Mouse (Mus musculus): ENCODE data around the gene Neurl3. TPM values are rescaled to one million over a fixed set of nuclear protein-coding genes. Genes with fewer than 3 reads are reported as not detected.

The Neurl3 gene
- polyA plus RNA-seq (2015; fragmentation: Nextera tagmentation; extraction: Ambion mirVana), result 0.67 and 0.85 TPM in 2 replicates

GRCm38 (mm10) chr1:36274455-36274854, at the start of gene Neurl3:
Gene Neurl3, minus strand, starts transcription at chr1:36274679.
- 93% methylated on average over 5 of the region's 5 CpGs for WGBS
- Histone ChIP-seq H3K9ac (replicated peaks) (0 out of 2 replicates have a peak within 1 kb of the TSS, but pooled peaks have one; percentile 1), H3K4me2 (replicated peaks) (no peak within 1 kb of the TSS), H3K27me3 (peaks cover 8% of the 10 kb centered on the region; the same call in 1 of the 2 replicates), H3K4me3 (replicated peaks) (no peak within 1 kb of the TSS), H3K9me3 (no peaks in the 10 kb centered on the region), H3K4me1 (replicated peaks) (0 out of 2 replicates have a peak, but pooled peaks cover 2% of the 10 kb centered on the region), H3K36me3 (no peaks in the 10 kb centered on the region), H3K27ac (no peak within 1 kb of the TSS)
- no peak for ATAC-seq

GRCm38 (mm10) chr1:36323746-36324448, 49.4 kb upstream of the Neurl3 start:
- Histone ChIP-seq H3K9ac (replicated peaks) (no peak overlapping the region), H3K9me3 (no peaks in the 10 kb centered on the region), H3K4me2 (replicated peaks) (no peak overlapping the region), H3K27ac (no peak overlapping the region), H3K27me3 (no peaks in the 10 kb centered on the region), H3K4me1 (replicated peaks) (no peaks in the 10 kb centered on the region), H3K36me3 (peaks cover 30% of the 10 kb centered on the region), H3K4me3 (replicated peaks) (no peak overlapping the region)
- WGBS, result 59% methylated on average over 8 of the region's 8 CpGs
- 0 out of 2 replicates have a peak, but pooled peaks have one; percentile 41 for ATAC-seq

GRCm38 (mm10) chr1:36323076-36323475, 48.6 kb upstream of the Neurl3 start:
- H3K4me2 ChIP-seq (replicated peaks), result no peak overlapping the region
- H3K9me3 ChIP-seq, result no peaks in the 10 kb centered on the region
- H3K36me3 ChIP-seq, result peaks cover 28% of the 10 kb centered on the region
- peak; percentile 18; the same call in 1 of the 2 replicates for ATAC-seq
- no peak overlapping the region for H3K9ac ChIP-seq (replicated peaks)
- 72% methylated on average over 9 of the region's 9 CpGs for WGBS
- H3K4me1 ChIP-seq (replicated peaks), result no peaks in the 10 kb centered on the region
- no peaks in the 10 kb centered on the region for H3K27me3 ChIP-seq
- no peak overlapping the region for H3K4me3 ChIP-seq (replicated peaks)
- H3K27ac ChIP-seq, result no peak overlapping the region

- peaks cover 17% of the 10 kb centered on the region for H3K36me3 ChIP-seq
- no peak overlapping the region for H3K4me2 ChIP-seq (replicated peaks)
- no peak overlapping the region for H3K9ac ChIP-seq (replicated peaks)
- no peaks in the 10 kb centered on the region for H3K9me3 ChIP-seq
- WGBS, result 75% methylated on average over 11 of the region's 11 CpGs
- no peaks in the 10 kb centered on the region for H3K4me1 ChIP-seq (replicated peaks)
- H3K4me3 ChIP-seq (replicated peaks), result no peak overlapping the region
- no peak for ATAC-seq
- no peak overlapping the region for H3K27ac ChIP-seq
- H3K27me3 ChIP-seq, result no peaks in the 10 kb centered on the region
These were observed 47.5 kb upstream of the Neurl3 start for GRCm38 (mm10) chr1:36321829-36322573.

GRCm38 (mm10) chr1:36321164-36321563, 46.7 kb upstream of the Neurl3 start:
- ATAC-seq, result no peak
- no peaks in the 10 kb centered on the region for H3K27me3 ChIP-seq
- 87% methylated on average over 2 of the region's 2 CpGs for WGBS
- H3K9ac ChIP-seq (replicated peaks), result no peak overlapping the region
- no peaks in the 10 kb centered on the region for H3K9me3 ChIP-seq
- H3K4me1 ChIP-seq (replicated peaks), result no peaks in the 10 kb centered on the region
- no peak overlapping the region for H3K4me2 ChIP-seq (replicated peaks)
- H3K36me3 ChIP-seq, result peaks cover 16% of the 10 kb centered on the region
- H3K27ac ChIP-seq, result no peak overlapping the region
- H3K4me3 ChIP-seq (replicated peaks), result no peak overlapping the region

GRCm38 (mm10) chr1:36315776-36316100, 41.3 kb upstream of the Neurl3 start:
- WGBS, result 76% methylated on average over 2 of the region's 2 CpGs
- H3K27ac ChIP-seq, result no peak overlapping the region
- H3K9me3 ChIP-seq, result no peaks in the 10 kb centered on the region
- H3K4me1 ChIP-seq (replicated peaks), result no peaks in the 10 kb centered on the region
- no peak overlapping the region for H3K4me3 ChIP-seq (replicated peaks)
- H3K27me3 ChIP-seq, result no peaks in the 10 kb centered on the region
- ATAC-seq, result no peak
- H3K9ac ChIP-seq (replicated peaks), result no peak overlapping the region
- H3K4me2 ChIP-seq (replicated peaks), result no peak overlapping the region
- H3K36me3 ChIP-seq, result peaks cover 10% of the 10 kb centered on the region; the same call in 1 of the 2 replicates

- H3K4me2 ChIP-seq (replicated peaks), result no peak overlapping the region
- no peak for ATAC-seq
These were observed 40.7 kb upstream of the Neurl3 start for GRCm38 (mm10) chr1:36314959-36315775.

GRCm38 (mm10) chr1:36309498-36309901, 35.0 kb upstream of the Neurl3 start:
- Histone ChIP-seq H3K27ac (no peak overlapping the region), H3K4me3 (replicated peaks) (no peak overlapping the region), H3K36me3 (no peaks in the 10 kb centered on the region), H3K4me2 (replicated peaks) (peak overlapping the region; percentile 90; the same call in 1 of the 2 replicates), H3K4me1 (replicated peaks) (peaks cover 14% of the 10 kb centered on the region), H3K9me3 (no peaks in the 10 kb centered on the region), H3K9ac (replicated peaks) (no peak overlapping the region), H3K27me3 (peaks cover 20% of the 10 kb centered on the region)
- 16% methylated on average over 3 of the region's 3 CpGs for WGBS
- ATAC-seq, result no peak

More at GRCm38 (mm10) chr1:36314959-36315775, 40.7 kb upstream of the Neurl3 start:
- Histone ChIP-seq H3K4me1 (replicated peaks) (no peaks in the 10 kb centered on the region), H3K9ac (replicated peaks) (no peak overlapping the region), H3K9me3 (no peaks in the 10 kb centered on the region), H3K4me3 (replicated peaks) (no peak overlapping the region), H3K36me3 (peaks cover 4% of the 10 kb centered on the region; the same call in 1 of the 2 replicates), H3K27ac (no peak overlapping the region), H3K27me3 (0 out of 2 replicates have a peak, but pooled peaks cover 2% of the 10 kb centered on the region)
- WGBS, result 92% methylated on average over 11 of the region's 11 CpGs

- no peak for ATAC-seq
- no peak overlapping the region for H3K4me3 ChIP-seq (replicated peaks)
- H3K4me2 ChIP-seq (replicated peaks), result peak overlapping the region; percentile 90
These were observed 34.5 kb upstream of the Neurl3 start for GRCm38 (mm10) chr1:36308966-36309475.

GRCm38 (mm10) chr1:36308451-36308901, 34.0 kb upstream of the Neurl3 start:
- ATAC-seq, result no peak
- Histone ChIP-seq H3K36me3 (no peaks in the 10 kb centered on the region), H3K4me1 (replicated peaks) (peaks cover 14% of the 10 kb centered on the region), H3K27me3 (peaks cover 23% of the 10 kb centered on the region), H3K27ac (no peak overlapping the region), H3K4me3 (replicated peaks) (peak overlapping the region; percentile 56), H3K9ac (replicated peaks) (peak overlapping the region; percentile 66), H3K4me2 (replicated peaks) (peak overlapping the region; percentile 90), H3K9me3 (no peaks in the 10 kb centered on the region)
- WGBS, result 4% methylated on average over 12 of the region's 12 CpGs

More at GRCm38 (mm10) chr1:36308966-36309475, 34.5 kb upstream of the Neurl3 start:
- peaks cover 23% of the 10 kb centered on the region for H3K27me3 ChIP-seq
- H3K9me3 ChIP-seq, result no peaks in the 10 kb centered on the region
- no peak overlapping the region for H3K9ac ChIP-seq (replicated peaks)
- 61% methylated on average over 9 of the region's 9 CpGs for WGBS
- H3K4me1 ChIP-seq (replicated peaks), result peaks cover 14% of the 10 kb centered on the region
- H3K27ac ChIP-seq, result no peak overlapping the region
- no peaks in the 10 kb centered on the region for H3K36me3 ChIP-seq

- ATAC-seq, result peak; percentile 92
- under 1% methylated on average over 65 of the region's 65 CpGs for WGBS
- Histone ChIP-seq H3K27me3 (peaks cover 23% of the 10 kb centered on the region), H3K4me2 (replicated peaks) (peak within 1 kb of the TSS; percentile 90), H3K36me3 (no peaks in the 10 kb centered on the region), H3K4me3 (replicated peaks) (peak within 1 kb of the TSS; percentile 56), H3K9me3 (no peaks in the 10 kb centered on the region), H3K4me1 (replicated peaks) (peaks cover 19% of the 10 kb centered on the region), H3K9ac (replicated peaks) (peak within 1 kb of the TSS; percentile 66), H3K27ac (0 out of 2 replicates have a peak within 1 kb of the TSS, but pooled peaks have one; percentile 9)
These were observed 33.2 kb upstream of the Neurl3 start, which contains the start of gene Arid5a for GRCm38 (mm10) chr1:36307495-36308280. Gene Arid5a, plus strand, starts transcription at chr1:36307733.
